Mouse (Mus musculus) A20 (cell line): ENCODE measurements around the gene Chst11.

Source experiments
- DNase-seq: peaks from one replicate; pipeline ENCODE4 v3.0.0-alpha.2; 2011; ENCODE audit warnings: low read depth, low spot score

Chst11 gene

DNA sequence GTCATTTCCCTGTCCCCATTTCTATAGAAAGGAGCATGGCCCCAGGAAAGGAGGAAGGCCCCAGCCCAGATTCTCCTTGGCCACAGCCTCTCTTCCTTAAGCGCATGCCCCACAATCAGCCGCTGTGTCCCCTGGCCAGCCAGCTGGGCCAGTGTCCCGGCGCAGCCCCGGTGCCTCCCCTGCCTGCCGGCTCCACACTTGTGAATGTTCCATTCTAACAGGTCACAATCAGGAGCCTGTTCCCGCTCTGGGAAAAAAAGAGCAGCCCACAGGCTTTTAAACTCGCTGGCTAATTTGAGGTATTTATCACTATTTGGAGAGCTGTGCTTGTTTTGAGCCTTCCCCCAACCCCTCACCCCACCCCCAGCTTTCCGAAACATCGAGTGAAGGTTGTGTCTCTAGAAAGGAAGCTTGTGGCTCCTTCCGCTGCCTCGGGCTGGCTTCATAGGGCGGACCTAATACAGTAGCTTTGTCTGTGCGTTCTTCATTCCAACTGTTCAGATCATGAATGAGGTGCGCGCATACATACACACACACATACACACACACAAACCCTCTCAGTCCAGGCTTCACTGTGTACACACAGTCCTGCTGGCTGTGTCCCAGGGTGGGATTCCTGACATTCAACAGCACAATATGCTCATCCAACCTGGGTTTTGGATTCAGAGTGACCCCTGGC is 155.1 kb downstream of the Chst11 start:
- no peak for DNase-seq

DNA sequence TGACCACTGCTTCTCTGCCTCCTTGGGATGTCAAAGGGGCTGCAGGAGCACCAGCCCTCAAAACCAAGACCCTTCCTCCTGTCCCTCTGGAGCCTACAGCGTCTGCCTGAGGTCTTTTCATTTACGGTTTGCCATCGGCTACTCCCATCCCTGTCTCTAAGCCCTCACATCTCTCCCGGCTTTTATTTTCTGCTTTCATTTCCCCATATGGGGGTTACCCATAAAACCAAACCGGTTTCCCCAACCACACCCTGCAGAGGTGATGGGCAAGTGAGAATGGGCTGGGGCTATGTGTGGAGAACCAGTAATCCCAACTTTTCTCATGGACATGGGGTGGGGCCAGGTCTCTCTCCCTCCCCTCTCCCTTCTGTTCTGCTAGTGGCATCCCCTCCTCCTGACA is 156.1 kb downstream of the Chst11 start:
- no peak for DNase-seq

DNA sequence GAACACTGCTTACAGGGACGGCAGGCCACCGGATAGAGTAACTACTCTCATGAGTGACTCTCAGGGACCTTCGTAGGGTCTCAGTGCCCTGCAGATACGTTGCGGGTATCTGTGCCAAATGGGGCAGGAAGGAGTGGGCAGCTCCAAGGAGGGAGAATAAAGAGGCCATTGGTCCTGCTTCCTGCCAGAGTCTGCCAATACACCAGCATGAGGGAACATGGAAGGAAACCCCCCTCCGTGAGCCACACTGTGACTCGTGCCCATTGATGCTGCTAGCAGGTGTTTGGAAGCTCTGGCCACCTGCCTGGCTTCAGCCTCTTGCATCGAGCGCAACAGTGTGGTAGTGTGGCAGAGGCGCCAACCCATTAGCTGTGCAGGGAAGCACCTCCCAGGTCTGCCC is 157.8 kb downstream of the Chst11 start:
- no peak for DNase-seq

DNA sequence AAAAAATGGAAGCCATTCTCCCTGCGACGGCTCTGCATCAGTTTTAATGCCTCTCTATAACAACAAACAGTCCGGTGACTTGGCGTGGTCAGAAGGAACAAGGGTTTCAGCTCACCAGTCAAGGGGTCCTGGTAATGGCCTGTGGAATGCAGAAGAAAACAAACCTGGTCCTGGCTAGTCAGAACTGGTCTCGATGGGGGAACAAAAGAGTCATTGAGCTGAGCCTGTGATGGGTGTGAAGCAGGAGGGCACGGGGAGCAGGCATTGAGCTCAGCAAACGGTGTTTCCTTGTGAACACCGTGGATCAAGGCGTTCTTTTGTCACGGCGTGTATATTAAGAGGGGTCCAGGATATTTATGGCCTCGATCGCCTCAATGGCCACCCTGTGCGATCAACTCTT is 160.5 kb downstream of the Chst11 start:
- DNase-seq = no peak

DNA sequence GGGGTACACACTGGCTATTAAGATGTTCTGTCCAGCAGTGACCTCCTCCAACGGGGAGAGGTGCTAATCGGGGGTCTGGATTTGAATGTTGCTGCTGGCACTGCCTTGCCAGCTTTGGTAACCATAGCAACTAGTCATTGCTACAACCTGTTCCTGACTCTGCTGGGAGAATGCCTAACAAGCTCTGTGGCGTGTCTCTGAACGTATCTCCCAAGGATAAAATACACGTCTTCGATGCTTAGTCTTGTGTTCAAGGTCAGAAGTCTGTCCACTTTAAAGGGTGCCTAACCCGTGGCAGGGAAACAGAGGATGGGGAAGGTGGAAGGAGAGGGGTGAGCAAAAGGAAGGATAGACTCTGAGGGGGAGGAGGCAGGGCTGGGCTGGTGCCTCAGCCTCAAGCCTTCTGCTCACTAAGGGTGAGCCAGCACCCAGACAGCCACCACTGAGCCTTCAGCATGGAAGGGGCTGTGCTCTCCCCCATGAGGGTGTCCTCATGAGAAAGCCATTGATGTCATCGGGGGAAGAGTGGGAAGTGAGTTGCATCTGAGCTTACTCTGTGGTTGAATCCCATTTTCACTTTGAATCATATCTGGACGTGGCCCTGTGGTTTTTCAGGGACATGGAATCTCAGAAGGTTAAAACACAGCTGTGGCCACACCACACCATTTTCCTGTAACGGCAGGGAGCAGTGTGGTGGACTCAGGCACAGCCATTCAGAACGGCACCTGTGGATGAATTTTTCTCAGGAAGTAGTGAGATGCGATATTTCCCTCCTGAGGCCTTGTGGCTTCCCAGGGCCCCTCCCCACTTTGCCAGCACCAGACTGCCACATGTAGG is 164.3 kb downstream of the Chst11 start:
- DNase-seq = no peak

DNA sequence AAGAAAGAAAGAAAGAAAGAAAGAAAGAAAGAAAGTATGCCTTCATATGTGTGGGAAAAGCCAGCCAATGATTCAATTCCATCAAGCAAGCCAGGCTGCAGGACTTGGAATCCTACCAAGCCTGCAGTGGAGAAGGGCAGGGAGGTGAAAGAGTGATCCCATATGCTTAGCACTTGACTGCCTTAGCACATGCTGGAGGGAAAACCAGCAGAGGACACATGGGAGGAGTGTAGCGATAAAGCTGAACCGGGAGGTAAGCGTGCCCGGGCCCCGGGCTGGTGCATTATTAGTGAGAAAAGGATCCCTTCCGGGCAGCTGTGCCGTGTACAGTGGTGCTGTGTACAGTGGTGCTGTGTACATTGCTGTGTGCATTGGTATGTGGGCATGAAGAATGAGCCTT is 165.3 kb downstream of the Chst11 start:
- DNase-seq = no peak

DNA sequence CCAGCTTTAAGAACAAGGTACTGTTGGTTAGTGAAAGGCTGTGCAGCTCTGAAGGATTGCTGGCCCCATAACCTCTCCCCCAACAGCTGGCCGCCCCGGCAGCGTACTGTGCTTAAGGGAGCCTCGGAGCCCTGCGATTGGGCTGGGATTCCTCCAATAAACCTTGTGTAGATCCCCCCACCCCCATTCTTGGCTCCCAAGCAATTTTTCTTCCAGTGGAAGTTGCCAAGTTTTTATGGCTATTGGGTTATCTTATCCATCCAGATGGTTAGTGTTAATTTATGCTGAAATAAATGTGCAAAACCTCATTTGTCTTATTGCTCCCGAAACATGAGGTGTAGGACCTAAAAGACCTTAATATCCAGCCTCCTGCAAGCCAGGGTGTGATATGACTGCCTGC is 166.1 kb downstream of the Chst11 start:
- no peak for DNase-seq

DNA sequence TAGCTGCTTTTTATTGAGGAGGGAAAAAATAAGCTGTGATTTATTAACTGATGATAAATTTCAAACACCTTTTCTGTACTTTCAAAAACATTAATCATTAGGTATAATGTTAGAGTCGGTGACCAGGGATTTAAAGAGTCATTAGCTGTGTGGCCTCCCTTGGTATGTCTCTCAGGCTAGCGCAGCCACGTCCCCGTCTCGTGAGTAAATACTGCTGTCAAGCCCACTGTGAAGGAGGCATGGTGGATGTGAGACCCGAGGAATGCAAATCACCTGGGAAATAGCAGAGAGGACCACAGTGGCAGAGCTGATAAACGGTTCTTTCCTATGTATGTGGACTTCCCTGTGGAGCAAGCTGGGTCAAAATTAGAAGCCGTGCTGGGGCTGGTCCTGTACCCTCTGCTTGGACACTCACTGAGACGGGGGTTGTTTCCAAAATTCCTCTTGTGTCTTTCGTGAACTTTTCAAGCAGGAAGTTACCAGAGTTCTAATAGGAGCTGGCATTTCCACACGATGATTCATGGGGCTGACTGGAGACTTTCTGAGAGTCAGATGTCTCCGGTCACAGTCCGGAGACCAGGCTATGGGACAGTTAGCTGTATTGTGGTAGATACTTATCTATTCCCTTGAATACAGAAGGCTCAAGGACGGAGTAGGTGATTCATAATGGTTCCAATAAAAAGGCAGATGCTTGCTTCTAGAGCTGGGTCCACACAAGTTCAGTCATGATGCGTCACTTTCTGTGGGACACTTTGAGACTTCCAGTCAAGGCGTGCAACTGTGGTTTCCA is 166.8 kb downstream of the Chst11 start:
- DNase-seq = no peak

DNA sequence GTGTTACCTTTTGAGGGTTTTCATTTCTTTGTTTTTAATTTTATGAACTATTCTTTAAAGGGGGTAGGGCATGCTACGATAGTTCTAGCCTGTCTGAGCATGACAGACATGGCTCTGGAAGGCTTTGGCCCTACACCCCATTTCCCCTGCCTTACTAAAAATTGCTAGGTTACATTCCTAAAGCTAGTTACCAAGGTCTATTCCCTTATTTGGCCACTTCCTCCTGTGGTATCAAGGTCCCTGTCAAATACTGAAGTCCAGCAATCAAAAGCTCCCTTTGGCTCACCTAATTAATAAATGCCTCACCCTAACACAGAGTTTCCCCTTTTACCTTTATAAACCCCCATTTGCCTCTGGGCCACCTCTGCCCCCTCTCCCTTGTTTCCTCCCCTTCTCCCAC is 167.4 kb downstream of the Chst11 start:
- DNase-seq = no peak

DNA sequence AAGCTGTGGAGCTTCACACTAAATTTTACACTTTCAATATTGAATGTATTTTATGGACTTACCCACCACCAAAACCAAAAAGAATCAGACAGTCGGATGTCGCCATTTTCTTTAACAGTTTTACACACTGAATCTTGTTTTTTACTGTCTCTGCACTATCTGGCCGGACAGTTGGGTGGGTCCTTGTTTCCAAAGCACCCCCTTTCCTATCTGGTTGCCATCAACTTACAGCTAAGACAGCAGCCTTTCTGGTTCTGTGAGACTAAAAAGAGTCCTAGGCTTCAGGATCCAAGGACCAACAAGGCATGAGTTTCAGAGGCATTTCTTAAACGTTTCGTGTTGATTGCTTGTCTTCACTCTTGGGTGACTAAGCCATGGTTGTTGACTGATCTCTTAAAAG is 168.1 kb downstream of the Chst11 start:
- DNase-seq = no peak

DNA sequence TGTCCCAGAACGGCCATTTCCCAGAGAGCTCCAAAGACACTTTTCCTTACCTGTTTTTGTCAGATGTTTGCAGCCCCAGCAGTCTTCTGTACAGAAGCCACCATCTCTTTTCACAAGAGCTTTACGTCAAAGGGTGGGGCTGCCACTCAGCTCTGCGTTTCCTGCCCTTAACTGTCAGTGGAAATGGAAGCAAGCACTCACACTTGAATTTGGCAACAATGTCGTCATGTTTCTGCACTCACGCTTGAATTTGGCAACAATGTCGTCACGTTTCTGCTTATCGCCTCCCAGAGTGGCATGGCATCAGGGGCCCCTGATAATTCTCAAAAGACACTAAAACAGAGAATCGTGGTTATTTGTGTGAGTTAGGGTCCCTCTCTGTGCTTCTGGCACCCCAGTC is 168.6 kb downstream of the Chst11 start:
- DNase-seq = no peak

DNA sequence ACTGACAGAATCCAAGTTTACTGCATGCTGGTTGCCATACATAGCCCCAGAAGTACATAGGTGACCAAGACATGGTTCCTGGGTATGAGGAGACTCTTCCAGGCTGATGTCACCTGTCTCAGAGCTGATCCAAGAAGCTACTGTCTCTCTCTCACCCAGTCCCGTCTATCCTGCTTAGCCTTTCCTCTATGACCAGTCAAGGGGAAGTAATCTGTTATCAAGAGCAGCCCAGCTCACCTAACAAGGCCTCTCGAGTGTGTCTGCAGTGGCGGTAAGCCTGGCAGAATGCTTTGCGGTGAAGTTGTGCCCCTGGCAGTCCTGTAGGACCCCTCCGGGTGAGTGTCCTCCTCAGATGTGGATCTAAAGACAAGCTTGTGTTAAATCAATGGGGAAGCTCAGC is 172.0 kb downstream of the Chst11 start:
- DNase-seq = no peak

DNA sequence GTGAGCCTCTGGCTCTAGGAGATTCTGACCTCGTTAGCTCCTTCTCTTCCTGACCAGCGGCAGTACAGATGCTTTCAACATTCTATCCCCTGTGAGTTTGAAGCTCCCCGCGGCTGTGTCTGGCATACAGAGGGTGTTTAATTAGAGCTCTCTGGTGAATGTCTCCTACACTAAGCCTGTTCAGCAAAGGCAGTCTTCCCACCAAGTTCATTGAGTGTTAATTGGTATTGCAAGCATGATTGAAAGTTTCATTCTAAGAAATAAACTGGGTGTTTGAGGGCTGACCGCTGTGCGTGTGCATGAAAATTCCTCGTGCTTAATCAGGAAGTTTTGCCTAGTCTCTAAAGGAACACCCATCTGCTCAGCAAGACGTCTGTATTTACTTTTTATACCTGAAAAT is 173.0 kb downstream of the Chst11 start:
- no peak for DNase-seq

DNA sequence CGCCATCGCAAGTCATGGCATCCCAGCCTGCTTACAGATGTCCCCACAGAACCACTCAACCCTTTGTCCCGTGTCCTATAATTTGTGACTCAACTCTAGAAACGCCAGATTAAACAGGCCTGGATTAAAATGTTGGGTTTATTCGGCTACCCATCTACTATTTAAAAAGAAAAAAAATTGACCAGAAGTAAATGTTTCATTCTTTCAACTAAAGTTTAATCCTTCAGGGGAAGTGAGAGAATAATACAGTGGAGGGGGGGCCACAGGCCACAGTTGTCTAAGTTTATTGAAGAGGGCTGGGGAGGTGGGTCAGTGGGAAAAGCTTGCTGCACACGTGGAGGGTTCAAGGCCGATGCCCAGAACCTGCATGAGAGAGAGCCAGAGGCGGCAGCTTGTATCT is 173.9 kb downstream of the Chst11 start:
- DNase-seq = no peak

DNA sequence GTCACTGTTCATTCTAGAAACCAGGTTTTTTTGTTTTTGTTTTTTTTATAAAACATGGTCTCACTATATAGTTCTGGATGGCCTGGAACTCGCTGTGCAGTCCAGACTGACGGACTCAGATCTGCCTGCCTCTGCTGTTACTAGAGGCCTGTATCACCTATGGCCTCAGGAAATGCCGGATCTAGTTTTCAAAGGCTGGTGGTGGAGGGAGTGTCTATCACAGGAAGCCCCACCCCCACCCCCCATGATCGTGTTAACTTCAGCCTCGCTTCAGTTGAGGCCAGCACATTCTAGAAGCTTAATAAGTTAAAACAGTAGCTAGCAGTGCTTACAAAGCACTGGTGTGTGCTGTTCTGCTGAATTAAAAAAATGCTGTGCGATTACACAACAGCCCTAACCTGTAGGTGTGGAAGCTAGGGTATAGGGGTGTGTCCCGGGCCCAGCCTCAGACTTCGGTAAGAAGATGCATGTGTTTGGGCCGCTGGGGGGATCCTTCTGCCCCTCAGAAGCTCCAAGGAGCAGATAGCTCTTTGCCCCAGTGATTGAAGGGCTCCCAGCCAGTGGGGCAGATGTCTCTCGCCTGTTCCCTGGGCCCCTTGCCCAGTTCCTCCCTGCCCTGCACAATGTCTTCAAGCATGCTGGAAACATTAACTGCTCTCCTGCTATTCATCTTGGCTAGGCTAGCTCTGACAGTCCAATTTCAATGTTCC is 176.5 kb downstream of the Chst11 start:
- no peak for DNase-seq

DNA sequence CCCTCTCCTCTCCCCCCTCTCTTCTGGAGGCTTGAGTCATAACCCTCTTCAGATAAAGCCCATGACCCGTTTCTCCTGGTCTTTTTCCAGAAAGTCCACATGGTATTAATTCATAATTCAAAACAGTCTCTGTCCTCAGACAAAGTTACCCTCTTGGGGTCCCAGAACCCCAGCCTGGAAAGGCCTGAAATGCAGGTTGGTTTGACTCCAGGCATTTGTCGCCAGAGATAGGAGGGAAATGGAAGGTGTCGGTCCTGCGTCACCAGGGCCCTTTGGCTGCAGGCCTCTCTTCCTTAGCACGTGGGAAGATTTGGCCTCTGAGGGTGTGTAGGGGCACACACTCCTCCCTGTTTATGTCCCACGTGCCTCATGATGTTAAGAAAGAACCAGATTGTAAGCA is 178.6 kb downstream of the Chst11 start:
- no peak for DNase-seq

DNA sequence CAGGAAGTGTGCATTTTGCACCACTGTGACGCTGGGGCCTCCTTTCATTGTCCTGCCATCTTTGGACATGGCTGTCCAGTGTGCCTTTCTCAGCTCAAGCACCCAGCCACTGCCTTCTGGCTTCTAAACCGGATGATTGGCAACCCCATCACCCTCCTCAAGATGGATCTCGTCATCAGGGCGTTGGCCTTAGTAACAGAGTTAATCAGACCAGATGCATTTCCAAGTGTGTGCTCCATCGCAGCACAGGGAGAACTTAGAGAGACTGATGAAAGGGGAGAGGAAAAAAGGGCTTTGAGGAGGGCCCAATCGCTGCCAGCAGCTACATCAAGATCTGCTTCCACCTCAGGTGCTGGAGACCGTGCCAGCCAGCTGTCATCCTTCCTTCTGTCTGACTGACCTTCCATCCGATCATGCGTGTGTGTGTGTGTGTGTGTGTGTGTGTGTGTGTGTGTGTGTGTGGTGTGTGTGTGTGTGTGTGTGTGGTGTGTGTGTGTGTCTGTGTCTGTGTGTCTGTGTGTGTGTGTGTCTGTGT is 179.7 kb downstream of the Chst11 start:
- DNase-seq = no peak

DNA sequence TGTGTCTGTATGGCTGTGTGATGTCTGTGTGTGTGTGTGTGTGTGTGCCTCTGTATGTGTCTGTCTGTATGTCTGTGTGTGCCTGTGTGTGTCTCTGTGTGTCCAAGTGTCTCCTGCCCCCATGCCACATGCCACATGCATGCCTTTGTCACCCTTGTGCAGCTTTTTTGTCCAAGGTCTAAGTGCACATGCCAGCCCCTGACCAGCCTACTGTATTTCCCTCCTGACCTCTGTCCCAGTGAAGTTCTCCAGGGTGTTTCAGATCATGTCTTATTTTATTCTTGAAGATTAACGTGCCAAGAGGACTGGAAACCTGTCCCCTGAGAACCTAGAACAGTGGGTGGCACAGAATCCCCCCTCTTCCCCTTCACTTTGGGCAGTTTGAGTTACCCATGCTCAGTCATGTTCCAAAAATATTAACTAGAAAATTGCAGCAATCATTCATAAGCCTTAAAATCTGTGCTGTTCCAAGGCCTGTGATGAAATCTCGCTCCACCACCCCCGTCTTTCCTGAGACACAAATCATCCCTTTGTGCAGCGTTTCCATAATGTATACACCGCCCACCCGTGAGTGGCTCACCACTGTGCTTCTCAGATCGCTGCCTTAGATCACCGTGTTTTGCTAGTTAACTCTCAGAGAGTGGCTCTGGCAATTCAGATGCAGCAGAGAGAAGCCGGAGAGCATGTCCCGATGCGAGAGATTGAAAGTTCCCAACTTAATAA is 180.4 kb downstream of the Chst11 start:
- DNase-seq = no peak

DNA sequence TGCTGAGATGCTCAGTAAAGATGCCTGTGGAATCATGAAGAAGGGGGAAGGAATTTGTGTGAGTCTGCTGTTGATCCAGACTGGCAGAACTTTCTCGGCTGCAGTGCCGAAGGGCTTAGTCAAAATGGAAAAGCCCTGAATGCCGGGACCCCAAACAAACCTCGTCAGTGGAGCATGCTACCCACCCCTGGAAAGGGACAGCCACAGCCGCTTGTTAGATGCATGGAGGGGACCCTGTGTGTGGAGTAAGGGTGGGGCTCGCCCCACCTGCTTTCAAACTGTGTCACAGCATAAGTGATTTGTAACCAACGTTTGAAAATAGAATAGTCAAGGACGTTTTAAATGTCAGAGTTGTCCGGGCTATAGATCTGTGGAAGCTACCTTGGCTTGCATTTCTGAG is 181.0 kb downstream of the Chst11 start:
- DNase-seq = no peak

DNA sequence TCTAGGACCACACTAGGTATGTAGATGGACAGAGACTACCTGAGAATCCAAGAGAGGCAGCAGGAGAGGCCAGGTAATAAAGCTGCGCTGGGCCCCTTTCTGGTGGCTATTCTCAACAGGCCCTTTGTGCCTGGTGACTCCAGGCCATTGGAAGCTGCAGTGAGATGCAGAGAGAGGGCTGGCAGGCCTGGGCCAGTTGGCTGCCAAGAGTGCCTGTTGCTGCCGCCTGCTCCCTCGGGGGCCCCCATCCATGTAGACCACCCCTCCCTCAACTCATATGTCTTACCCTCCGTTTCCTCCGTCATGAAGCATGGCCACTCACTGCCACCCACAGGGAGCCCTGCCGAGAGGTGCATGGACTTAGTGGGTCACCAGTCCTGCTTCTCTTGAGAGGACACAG is 182.2 kb downstream of the Chst11 start:
- no peak for DNase-seq
